Mouse (Mus musculus) E14TG2a.4 (cell line): ENCODE results near the gene Rhoh.

Experiments used
- H3K27me3 ChIP-seq: 2 replicates; pipeline ENCODE4 v1.6.1; 2014; ENCODE audit warnings: low read length, control low read depth; ENCODE audit not compliant: insufficient read depth
- H3K36me3 ChIP-seq: 2 replicates; pipeline ENCODE4 v1.6.1; 2014; ENCODE audit warnings: low read length, control low read depth; ENCODE audit not compliant: insufficient read depth
- H3K4me1 ChIP-seq: replicated peaks from 2 replicates; pipeline ENCODE4 v1.6.1; 2014; ENCODE audit warnings: low read depth, low read length, control low read depth
- H3K4me3 ChIP-seq: replicated peaks from 2 replicates; pipeline ENCODE4 v1.5.1; 2014; ENCODE audit warnings: mild to moderate bottlenecking, low read length
- H3K9me3 ChIP-seq: 2 replicates; pipeline ENCODE4 v1.6.1; 2014; ENCODE audit warnings: low read length, control low read depth
- CTCF ChIP-seq: conservative IDR thresholded peaks from 2 replicates; pipeline ENCODE4 v1.5.1; 2014; ENCODE audit warnings: low read length
- NANOG ChIP-seq: IDR thresholded peaks from 2 replicates; pipeline ENCODE4 v1.6.1; 2014; ENCODE audit warnings: borderline replicate concordance, low read length, mixed read lengths
- POU5F1 ChIP-seq: IDR thresholded peaks from 2 replicates; pipeline ENCODE4 v1.6.1; 2014; ENCODE audit warnings: low read length, borderline replicate concordance

Gene Rhoh

DNA sequence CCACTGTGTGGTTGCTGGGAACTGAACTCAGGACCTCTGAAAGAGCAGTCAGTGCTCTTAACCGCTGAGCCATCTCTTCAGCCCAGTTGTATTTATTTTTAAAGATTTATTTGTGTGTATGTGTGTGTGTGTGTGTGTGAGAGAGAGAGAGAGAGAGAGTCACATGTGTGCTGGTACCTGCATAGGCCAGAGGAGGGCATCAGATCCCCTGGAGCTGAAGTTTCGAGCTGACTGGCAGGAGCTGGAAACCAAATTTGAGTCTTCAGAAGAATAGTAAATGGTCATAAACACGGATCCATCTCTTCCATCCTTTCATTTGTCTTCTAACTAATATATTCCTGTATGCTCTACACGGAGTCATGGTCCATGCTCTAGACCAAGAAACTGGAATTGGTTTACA, 72.2 kb downstream of the Rhoh start:
- H3K36me3 ChIP-seq, result no peaks in the 10 kb centered on the region
- H3K4me3 ChIP-seq, result no peak overlapping the region
- peaks cover 5% of the 10 kb centered on the region; the same call in 1 of the 2 replicates for H3K27me3 ChIP-seq
- peaks cover 5% of the 10 kb centered on the region for H3K4me1 ChIP-seq
- TF ChIP-seq POU5F1, result no peak
- TF ChIP-seq CTCF, result no peak
- no peak for TF ChIP-seq NANOG
- no peaks in the 10 kb centered on the region for H3K9me3 ChIP-seq

- TF ChIP-seq NANOG, result no peak
- TF ChIP-seq POU5F1, result no peak
- no peak for TF ChIP-seq CTCF
- Histone ChIP-seq H3K4me3 (no peak overlapping the region), H3K27me3 (peaks cover 5% of the 10 kb centered on the region; the same call in 1 of the 2 replicates), H3K36me3 (no peaks in the 10 kb centered on the region), H3K9me3 (no peaks in the 10 kb centered on the region), H3K4me1 (peaks cover 8% of the 10 kb centered on the region)
These were observed 72.8 kb downstream of the Rhoh start for GRCm38 (mm10) chr5:65933764-65934163.

GRCm38 (mm10) chr5:65934783-65935182, 73.8 kb downstream of the Rhoh start, which contains the start of gene Chrna9:
TSS of gene Chrna9 (plus strand) at chr5:65934921.
- Histone ChIP-seq H3K4me3 (no peak within 1 kb of the TSS), H3K9me3 (no peaks in the 10 kb centered on the region), H3K4me1 (peaks cover 8% of the 10 kb centered on the region), H3K36me3 (no peaks in the 10 kb centered on the region), H3K27me3 (peaks cover 5% of the 10 kb centered on the region; the same call in 1 of the 2 replicates)
- no peak for TF ChIP-seq POU5F1

GRCm38 (mm10) chr5:65937011-65937726, 76.2 kb downstream of the Rhoh start:
- peaks cover 12% of the 10 kb centered on the region for H3K4me1 ChIP-seq
- H3K27me3 ChIP-seq, result peaks cover 9% of the 10 kb centered on the region
- H3K9me3 ChIP-seq, result no peaks in the 10 kb centered on the region
- H3K4me3 ChIP-seq, result no peak overlapping the region
- no peaks in the 10 kb centered on the region for H3K36me3 ChIP-seq
- TF ChIP-seq NANOG (no peak), CTCF (no peak), POU5F1 (no peak)

- TF ChIP-seq POU5F1 (no peak), CTCF (peak; percentile 76)
- H3K27me3 ChIP-seq, result peaks cover 9% of the 10 kb centered on the region
- no peaks in the 10 kb centered on the region for H3K36me3 ChIP-seq
- no peak overlapping the region for H3K4me3 ChIP-seq
- H3K9me3 ChIP-seq, result no peaks in the 10 kb centered on the region
- peaks cover 20% of the 10 kb centered on the region for H3K4me1 ChIP-seq
These were observed 77.1 kb downstream of the Rhoh start for GRCm38 (mm10) chr5:65937998-65938715.

DNA sequence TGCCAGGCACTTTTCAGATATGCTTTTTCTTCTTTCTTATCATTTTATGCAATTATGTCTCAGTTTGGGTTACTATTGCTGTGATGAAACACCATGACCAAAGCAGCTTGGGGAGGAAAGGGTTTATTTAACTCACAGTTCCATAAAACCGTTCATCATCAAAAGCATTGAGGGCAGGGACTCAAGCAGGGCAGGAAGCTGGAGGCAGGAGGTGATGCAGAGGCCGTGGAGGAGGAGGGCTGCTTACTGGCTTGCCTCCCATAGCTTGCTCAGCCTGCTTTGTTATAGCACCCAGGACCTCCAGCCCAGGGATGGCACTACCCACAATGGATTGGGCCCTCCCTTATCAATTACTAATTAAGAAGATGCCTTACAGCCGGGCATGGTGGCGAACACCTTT, 80.1 kb downstream of the Rhoh start:
- Histone ChIP-seq H3K4me3 (no peak overlapping the region), H3K36me3 (no peaks in the 10 kb centered on the region), H3K4me1 (peaks cover 30% of the 10 kb centered on the region), H3K9me3 (no peaks in the 10 kb centered on the region), H3K27me3 (peaks cover 7% of the 10 kb centered on the region)
- no peak for TF ChIP-seq NANOG
- TF ChIP-seq CTCF, result no peak
